Mouse (Mus musculus) liver, adult (tissue): ENCODE measurements around the gene Olfr645.

Experiments used
- GATA4 ChIP-seq: IDR thresholded peaks from 2 replicates; pipeline ENCODE4 v1.6.1; 2014; ENCODE audit warnings: mild to moderate bottlenecking, low read length; ENCODE audit not compliant: insufficient replicate concordance

The Olfr645 gene

DNA sequence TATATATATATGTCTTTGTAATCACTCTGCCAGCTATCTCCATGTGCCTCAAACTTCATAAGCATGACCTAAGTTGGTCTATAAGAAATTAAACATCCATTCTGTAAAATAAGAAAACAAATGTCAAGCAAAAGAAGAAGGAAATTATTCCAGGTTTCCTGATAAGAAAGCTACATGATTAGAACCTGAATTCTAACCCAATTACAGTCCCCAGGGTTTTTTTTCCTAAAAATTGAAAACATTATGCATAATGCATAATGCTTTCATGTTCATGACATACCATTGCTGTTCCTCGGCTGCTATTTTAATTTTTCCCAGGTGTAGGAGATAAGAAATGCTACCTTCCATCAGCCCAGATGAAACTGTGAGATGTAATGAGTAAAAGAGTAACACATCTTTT lies at the start of gene Olfr645:
Olfr645 (minus strand) TSS at position 101 of the 400 bp plus-strand sequence.
- TF ChIP-seq GATA4 = no peak

DNA sequence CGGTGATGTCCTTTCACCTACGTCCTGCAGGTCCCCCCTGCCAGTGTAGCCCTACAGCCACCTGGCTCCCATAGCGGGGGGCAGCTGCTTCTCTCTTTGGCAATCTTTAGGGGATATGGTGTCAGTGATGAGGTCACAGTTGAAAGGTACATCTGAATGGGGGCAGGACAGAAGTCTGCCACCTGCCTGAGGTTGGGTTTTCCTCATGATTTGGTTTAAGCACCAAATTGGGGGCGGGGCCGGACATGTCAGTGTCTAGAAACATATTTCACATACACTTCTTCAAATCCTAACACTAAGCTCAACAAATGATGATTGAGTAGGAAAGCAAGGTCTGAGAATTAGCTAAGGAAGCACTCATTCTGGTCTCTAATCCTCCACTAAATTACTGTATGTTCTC lies 44.5 kb upstream of the Olfr645 start, which contains the start of gene Ubqln5:
Ubqln5 (minus strand) TSS at position 101 of the 400 bp plus-strand sequence.
- TF ChIP-seq GATA4 = no peak

DNA sequence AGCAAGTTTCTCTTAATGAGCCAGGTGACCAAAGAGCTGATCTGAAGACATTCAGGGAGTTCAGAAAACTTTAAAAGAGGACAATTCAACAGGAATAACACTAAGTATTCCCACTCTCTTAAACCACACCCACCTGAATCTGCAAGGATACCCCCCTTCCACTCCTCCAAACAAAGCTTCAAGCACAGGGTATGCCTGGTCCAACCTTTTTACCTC lies 19.4 kb upstream of the Olfr645 start, which contains the start of gene Olfr646:
Olfr646 (plus strand) TSS at position 117 of the 216 bp plus-strand sequence.
- TF ChIP-seq GATA4 = no peak

- TF ChIP-seq GATA4 = no peak
Measured at GRCm38 (mm10) chr7:104103913-104104756, 18.9 kb upstream of the Olfr645 start.

GRCm38 (mm10) chr7:104071769-104072168 lies 13.5 kb downstream of the Olfr645 start, which contains the start of gene Olfr644:
Gene Olfr644 (minus strand): TSS chr7:104071869.
- TF ChIP-seq GATA4 = no peak

- TF ChIP-seq GATA4 = no peak
Measured at GRCm38 (mm10) chr7:104061345-104061744, 23.9 kb downstream of the Olfr645 start, which contains the start of gene 4930516K23Rik. Gene 4930516K23Rik (minus strand): TSS chr7:104061445.

DNA sequence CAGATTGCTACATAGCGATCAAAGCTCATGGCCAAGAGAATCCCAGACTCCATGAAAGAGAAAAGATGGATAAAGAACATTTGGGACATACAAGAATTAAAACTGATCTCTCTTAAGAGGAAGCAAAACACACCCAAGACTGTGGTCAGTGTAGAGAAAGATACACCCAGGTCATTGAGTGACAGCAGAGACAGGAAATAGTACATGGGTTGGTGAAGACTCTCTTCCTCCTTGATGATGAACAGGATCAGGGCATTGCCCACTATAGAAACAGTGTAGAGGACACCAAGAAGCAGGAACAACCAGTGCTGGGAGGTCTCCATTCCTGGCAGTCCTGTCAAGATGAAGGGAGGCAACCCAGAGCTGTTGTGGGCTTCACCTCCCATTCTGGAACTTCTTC lies 26.1 kb downstream of the Olfr645 start:
- TF ChIP-seq GATA4 = no peak

DNA sequence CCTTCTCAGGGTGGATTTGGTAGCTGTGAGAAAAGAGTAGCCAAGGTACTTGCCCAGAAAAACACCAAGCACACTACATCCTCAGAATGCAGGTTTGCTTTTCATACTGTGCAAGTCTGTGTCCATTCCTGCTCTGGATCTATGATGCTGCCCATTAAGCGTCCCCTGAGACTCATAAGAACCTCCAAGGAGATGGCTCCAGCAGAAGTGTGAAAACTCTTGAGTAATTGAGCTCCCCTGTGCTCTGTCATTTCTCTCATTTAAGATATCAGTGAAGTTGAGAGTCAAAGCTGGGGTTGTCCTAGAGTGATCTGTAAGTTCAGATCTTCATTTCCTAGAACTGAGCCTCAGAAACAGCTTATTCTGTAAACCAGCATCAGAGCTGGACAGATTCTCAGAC lies 32.7 kb downstream of the Olfr645 start, which contains the start of gene Olfr642:
Olfr642 (minus strand) TSS at position 101 of the 400 bp plus-strand sequence.
- no peak for TF ChIP-seq GATA4

DNA sequence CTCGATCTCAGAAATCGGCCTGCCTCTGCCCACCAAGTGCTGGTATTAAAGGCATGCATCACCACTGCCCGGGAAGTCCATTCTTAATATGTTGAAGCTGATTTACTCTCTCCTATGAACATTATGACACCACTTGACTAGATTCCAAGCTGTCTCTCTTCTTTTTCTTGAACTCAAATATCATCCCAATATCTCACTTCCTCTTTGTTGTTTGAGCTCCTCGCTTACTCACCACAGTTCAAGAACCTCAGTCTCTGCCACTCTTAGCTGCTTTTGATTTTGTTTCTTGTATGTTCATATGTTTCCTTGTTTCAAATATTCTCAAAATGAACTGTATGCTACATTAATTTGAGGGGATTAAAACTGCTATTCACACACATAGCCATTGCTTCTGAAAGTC lies 34.5 kb downstream of the Olfr645 start:
- TF ChIP-seq GATA4 = no peak

GRCm38 (mm10) chr7:104035145-104035544 lies 50.1 kb downstream of the Olfr645 start, which contains the start of gene Olfr641:
Gene Olfr641 (plus strand): TSS chr7:104035445.
- TF ChIP-seq GATA4 = no peak
